Mouse (Mus musculus) neutrophil, adult 5-6 weeks (primary cell): ENCODE results near the gene Il20rb. TPM values are rescaled to one million over a fixed set of nuclear protein-coding genes. Genes with fewer than 3 reads are reported as not detected.

Experiments used
- ATAC-seq: fragments of 151-379, 151-347 bp; 2 replicates; pipeline ENCODE4 v1.8.0; 2017; ENCODE audit warnings: mild to moderate bottlenecking, moderate TSS enrichment; ENCODE audit not compliant: insufficient number of reproducible peaks, poor library complexity, low FRiP score, severe bottlenecking; ENCODE audit errors: extremely low read depth
- total RNA-seq: library from RNA; stranded (forward); fragments of 200-1000 nt; gene quantifications from 2 replicates; pipeline ENCODE4 v1.2.3, GENCODE M21; 2017

Il20rb gene
- total RNA-seq, 1 experiment from 2014 or later = 2.0 TPM

GRCm38 (mm10) chr9:100472931-100473330, 13.7 kb downstream of the Il20rb start:
- no peak for ATAC-seq

DNA sequence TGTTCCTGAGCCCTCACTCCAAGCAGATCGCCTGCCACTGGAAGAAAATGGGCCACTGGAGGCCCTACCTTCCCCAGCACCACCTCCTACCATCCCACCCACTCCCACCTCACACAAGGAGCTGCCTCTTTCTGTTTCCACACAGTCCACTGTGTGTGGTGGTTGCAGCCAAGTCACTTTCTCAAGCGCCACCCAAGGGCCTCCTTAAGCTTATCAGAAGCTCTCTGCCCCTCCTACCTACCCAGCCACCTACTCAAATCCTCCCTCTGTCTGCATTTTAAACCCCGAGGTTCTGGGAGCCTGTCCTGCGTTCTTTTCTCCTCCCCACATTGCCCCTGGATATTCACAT, 15.0 kb downstream of the Il20rb start:
- no peak for ATAC-seq

DNA sequence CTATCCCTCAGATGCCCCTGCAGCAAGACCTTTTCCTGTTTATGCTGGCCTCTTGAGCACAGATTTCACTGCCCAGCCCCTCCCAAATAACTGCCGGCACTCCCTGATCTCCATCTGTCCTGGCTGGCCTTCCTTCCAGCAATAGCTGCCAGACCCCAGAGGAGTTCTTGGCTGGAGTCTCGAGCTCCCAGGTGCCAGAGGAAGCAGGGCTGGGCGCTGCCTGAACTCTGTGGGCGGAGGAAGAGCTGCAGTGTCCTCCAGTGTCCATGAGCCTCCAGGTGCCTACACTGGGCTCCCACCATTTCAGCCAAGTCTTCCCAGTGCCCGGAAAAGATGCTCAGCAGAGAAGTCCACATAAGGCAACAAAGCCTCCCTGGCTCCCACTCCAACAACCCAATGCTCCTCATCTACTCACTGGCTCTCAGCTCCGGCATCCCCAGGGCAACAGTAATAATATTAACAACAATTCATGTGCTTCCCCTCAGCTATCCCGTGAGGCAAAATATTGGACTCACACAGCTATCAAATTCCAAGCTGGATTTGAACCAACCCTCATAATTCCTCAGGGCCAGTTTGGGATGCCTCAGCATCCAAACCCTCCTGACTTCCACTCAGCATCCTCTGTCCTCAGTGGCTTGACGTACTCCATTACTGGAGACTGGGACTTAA, 15.5 kb downstream of the Il20rb start:
- ATAC-seq = no peak

DNA sequence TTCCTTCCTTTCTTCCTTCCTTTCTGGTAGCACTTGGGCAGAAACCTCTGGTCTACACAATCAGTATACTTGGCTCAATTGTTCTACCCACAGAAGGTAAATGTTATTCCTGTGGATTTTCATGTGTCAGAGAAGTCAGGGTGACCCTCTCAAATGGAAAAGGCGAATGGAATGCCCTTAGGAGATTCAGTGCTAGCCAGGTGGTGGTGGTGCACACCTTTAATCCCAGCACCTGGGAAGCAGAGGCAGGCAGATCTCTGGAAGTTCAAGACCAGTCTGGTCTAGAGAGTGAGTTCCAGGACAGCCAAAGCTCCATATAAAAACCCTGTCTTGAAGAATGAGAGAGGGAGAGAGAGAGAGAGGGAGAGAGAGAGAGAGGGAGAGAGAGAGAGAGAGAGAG, 16.4 kb downstream of the Il20rb start:
- no peak for ATAC-seq

GRCm38 (mm10) chr9:100469681-100470080, 16.9 kb downstream of the Il20rb start:
- ATAC-seq = no peak

DNA sequence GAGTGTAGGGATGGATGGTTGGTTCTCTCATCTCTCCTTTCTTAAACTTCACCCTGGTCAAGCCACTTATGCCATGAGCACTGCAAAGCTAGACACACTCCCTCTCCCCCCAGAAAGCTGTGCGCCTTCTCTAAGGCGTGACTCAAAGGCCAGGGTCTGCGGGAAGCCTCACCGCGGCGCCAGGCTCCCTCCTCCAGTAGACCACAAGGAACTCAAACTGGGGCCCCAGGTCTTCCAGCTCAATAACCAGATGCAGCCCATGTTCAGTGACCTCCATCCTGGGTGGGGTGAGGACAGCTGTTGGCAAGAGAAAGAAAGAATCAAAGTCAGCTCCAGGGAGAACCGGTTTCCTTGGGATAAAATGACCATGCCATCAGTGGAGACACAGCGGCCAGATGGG, 18.4 kb downstream of the Il20rb start:
- no peak for ATAC-seq

- no peak for ATAC-seq
These were observed 18.9 kb downstream of the Il20rb start for GRCm38 (mm10) chr9:100467653-100468052.

GRCm38 (mm10) chr9:100466743-100467142, 19.8 kb downstream of the Il20rb start:
- no peak for ATAC-seq

DNA sequence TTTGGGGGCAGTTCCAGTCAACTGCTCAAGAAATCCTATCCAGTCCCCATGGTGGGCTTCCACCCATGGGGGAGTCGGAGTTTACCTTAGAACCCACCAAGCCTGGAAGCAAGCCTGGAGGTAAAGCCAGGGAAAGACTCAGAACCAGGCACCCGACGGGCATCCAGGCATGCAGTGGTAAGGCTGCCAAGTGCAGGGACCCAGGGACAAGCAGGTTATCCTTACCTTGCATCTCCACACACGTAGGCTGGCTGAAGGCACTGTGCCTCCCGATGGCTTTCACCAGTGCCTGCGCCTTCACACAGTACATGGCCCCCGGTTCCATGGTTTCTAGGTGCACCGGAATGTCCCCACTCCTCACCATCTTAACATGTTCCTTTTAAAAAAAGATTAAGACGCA, 20.6 kb downstream of the Il20rb start:
- no peak for ATAC-seq

DNA sequence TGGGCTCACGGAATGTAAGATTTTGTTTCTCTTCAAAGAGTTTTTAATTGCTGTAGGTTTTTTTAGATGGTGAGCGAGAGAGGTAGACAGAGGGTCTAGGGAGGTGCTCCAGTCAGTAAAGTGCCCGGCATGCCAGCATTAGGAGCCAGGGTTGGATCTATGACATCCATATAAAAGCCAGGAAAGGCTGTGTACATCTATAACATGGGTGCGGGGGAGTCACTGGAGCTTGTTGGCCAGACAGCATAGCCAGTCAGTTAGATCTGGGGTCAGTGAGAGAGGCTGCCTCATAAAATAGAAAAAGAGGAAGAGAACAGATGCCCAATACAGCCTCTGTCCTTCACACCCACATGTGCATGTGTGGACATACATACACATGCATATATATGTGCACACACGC, 21.2 kb downstream of the Il20rb start:
- no peak for ATAC-seq

DNA sequence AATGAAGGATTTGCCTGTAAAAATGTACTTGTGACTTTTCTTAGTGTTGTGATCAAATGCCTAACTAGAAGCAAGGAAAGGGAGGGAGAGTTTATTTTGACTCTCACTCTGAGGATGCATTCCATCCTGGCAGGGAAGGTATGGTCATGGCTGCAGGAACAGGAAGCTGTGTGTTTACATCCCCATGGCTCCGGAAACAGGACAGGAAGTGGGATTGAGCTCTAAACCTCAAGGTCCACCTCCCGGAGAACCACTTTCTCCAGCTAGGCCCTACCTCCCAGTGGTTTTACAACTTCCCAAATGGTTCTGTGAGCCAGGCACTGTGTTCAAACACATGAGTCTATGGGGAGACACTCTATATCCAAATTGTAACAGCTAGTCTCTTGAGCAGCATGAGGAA, 22.8 kb downstream of the Il20rb start:
- no peak for ATAC-seq

GRCm38 (mm10) chr9:100462098-100462497, 24.5 kb downstream of the Il20rb start:
- ATAC-seq = no peak; the same call in 1 of the 2 replicates

GRCm38 (mm10) chr9:100461671-100462070, 24.9 kb downstream of the Il20rb start:
- no peak for ATAC-seq

- ATAC-seq = peak; percentile 49
These were observed 26.4 kb downstream of the Il20rb start for GRCm38 (mm10) chr9:100460203-100460602.

DNA sequence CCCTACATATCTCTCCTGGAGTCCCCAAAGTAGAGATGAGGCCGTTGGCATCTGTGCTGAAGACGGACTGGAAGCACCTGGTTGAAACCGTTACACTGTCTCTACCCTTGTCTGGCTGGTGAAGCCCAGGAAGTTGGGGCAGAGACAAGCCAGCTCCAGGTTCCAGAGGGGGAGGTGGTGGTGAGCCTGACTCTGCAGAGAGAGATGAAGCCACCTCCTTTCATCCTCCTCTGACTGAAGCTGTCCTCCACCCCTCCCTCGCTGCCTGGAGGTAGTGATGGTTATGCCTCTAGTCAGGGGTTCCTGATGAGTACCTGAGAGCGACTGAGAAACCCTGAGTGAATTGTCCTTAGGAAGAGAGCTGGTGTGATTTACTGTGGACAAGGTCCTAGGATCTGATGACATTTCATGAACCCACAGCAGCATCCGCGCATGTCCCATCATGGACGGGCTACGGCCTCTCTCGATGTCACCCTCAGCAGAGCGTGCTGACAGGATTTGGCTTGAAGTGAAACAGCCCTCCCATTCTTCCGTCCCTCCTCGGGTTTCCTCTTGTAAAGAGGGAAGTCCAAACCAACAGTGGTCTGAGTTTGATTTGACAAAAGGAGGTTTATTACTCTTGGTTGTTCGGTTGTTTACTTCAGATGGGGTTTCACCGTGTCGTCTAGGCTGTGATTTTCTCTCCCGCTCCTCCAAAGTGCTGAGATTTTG, 28.5 kb downstream of the Il20rb start:
- ATAC-seq = no peak

DNA sequence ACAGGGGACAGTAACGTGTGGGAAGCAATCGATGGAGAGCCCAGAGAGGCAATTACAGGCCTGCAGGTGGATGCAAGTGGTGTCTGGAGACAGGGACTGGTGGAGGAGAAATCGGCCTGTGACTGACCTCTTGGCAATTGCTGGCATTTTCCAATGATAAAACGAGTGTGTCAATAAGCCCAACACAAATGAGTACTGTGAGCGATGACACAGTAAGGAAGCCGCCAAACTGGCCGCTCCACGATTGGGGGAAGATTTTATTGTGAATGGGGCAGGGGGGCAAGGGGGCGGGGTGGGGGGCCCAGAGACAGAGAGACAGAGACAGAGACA, 32.0 kb downstream of the Il20rb start:
- ATAC-seq = no peak

GRCm38 (mm10) chr9:100453944-100454663, 32.5 kb downstream of the Il20rb start:
- ATAC-seq = 0 out of 2 replicates have a peak, but pooled peaks have one; percentile 25

DNA sequence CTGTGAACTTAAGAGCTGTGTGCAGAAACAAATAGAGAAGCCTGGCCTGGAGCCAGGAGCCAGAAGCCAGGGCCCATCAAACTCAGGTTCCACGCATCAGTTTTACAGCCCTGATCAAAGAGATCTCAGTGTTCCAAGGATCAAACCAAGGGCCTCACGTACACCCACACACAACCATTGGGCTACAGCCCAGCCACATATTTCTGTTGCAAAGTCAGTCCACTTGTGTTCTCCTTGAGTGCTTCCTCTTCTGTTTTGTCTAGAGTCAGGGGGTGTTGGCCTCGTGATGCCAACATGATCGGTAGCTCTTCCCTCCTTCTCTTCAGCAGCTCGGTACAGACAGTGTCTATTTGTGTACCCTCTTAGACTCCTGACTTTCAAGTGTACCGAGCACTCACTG, 34.2 kb downstream of the Il20rb start:
- no peak for ATAC-seq

DNA sequence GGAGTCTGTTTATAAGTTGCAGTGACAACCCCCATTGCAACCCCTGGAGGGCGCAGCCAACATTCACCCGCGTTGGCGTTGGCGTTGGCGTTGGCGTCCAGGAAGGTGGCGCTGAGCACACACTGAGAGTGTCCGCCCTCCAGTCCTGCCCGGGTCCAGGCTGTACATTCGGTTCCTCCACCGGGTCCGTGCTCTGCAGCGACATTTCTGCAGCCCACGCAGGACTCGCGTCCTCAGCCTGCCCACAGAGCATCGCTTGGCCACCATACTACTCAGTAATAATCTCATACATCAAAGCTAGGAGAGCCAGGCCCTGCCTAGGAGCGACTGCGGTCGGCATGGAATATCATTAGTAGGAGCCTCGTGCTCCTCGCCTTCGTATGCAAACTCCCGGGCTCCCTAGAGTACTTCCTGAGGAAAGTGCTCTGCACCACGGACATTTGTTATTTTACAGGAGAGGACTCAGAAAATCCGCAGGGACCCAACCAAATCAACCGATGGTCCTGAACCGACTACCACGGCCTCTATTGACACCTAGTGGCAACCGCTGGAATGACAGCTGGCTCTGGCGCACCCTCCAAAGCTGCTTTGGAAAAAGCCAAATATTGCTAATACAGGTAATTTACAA, 40.4 kb downstream of the Il20rb start:
- peak; percentile 55; the same call in 1 of the 2 replicates for ATAC-seq
